Mouse (Mus musculus): ENCODE data around the gene Casc1.

The Casc1 gene

DNA sequence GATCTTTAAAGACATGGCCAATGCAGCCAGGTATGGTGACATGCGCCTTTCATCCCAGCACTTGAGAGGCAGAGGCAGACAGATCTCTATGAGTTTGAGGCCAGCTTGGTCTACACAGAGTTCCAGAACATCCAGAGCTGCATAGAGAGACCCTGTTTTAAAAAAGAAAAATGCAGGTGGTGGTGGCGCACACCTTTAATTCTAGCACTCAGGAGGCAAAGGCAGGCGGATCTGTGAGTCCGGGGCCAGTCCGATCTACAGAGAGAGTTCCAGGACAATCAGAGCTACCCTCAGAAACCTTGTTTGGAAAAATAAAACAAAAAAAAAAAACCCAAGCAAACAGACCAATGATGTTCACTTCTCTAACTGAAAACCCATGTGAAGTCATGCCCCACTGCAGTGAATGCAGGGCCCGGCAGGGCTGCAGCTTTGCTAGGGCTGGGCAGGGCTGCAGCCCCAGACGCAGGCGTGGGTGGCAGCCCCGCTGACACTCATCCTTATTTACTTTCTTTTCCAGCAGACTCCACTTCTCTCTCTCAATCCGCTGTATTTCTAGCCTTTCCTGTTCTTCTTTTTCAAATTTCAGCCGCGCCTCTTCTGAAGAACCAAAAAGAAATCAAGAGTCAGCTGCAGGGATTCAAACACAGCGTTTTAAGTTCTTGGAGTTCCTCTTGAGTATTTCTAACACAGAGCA, 8.2 kb downstream of the Casc1 start:
- no peak for DNase-seq

DNA sequence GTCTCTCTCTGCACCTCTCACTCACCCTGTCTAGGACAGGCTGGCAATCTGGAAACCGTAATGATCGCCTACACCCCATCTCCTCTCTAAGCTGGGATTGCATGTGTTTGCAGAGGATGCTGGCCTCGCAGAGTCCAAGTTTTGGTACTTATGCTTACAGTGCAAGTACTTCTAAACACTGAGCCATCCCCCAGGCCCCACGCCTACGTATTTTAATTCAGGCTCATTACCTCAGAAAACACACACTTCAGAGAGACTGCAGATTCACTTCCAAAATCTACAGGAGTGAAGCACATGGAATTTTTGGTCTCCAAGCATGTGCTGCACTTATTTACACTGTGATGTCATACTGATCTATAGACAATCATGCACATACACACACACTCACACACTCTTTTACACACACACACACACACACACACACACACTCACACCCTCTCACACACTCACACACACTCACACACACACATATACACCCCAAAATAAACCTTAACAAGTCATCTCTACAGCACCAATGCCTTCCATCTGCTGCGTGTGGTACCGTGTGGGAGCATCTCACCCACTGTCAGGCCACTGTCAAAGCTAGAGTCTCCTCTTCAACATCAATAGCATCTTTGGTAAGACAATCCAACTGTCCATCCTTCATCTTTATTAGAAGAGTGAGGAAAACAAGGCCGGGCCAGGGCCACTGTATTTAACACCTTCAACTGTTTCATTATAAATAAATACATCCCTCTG, 12.7 kb downstream of the Casc1 start:
- no peak for DNase-seq

GRCm38 (mm10) chr6:145193446-145193845, 17.4 kb downstream of the Casc1 start:
- peak; percentile 55 to 67 for DNase-seq

DNA sequence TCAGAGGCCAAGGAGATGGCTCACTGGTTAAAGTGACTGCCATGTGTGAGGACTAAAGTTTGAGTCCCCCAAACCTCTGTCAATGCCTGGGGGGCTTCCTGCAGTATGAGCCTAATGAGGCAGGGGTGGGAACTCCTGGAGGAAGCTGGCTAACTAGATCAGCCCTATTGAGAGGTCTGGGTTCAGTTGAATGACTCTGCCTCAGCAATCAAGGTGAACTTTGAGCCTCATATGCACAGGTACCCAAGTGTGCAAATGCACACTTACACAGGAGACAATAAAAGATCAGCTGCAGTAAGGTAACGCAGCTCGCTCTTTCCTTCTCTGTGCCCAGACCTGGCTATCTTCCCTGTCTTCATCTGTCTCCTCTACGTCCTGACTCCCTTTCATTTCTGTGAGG, 17.8 kb downstream of the Casc1 start:
- DNase-seq: no peak

GRCm38 (mm10) chr6:145187093-145188088, 23.4 kb downstream of the Casc1 start:
- peak; percentile 49 to 57 for DNase-seq

GRCm38 (mm10) chr6:145186096-145186495, 24.7 kb downstream of the Casc1 start:
- DNase-seq: no peak

DNA sequence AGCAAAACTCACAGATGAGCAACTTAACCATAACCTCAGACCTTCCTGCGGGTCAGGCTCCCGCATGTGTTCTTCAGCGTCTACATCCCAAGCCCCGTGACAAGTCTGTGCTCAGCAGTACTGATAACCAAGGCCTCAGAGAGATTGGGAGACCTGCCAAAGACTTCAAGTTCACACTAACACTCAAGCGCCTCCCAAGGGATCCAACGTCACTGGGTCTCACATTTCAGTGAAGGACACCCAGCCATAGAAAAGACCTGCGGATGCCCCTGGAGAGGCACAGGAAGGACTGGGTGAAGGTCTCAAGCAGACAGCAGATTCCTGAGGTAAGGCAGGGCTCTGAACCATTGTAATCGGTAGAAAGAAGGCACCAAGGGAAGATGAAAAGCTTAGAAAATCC, 28.8 kb downstream of the Casc1 start:
- DNase-seq: no peak

- DNase-seq: peak; percentile 78 to 82
Measured at GRCm38 (mm10) chr6:145179665-145180064, 31.1 kb downstream of the Casc1 start.

DNA sequence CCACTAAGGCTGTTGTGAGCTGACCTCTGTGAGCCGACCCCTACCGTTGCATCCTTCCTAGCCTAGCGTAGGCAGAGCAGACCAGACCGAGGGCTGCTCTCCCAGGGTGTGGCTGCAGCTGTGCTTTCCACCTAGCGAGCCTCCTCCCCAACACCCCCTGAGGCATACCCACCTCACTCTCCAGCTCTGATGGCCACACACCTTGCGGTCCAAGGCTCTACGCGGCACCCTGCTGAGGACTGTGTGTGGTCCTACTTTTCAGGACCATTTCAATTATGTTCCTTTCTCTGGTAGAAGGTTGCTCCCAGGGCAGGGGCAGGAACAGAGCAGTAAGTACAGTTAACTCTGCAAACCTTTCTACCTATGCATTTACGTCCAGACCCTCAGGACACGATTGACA, 34.3 kb downstream of the Casc1 start:
- DNase-seq: no peak

DNA sequence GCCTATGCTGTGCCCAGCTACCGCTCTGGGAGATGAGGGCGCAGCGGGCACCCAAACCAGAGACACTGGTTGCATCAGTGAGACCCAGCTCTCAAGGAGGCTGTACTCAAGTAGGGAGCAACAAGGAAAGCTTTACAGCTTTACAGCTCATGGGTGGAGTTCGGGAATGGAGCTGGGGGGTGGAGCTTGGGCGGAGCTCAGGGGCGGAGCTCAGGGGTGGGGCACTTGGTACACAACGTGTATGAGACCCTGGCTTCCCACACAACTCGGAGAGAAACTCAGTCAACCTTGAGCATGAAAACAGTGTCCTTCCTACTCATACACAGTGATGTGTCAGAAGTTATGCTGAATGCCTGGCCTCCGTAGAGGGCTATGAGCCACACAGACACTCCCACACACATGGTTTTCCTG, 35.2 kb downstream of the Casc1 start:
- peak in 1 of 2 experiments; percentile 22 for DNase-seq

DNA sequence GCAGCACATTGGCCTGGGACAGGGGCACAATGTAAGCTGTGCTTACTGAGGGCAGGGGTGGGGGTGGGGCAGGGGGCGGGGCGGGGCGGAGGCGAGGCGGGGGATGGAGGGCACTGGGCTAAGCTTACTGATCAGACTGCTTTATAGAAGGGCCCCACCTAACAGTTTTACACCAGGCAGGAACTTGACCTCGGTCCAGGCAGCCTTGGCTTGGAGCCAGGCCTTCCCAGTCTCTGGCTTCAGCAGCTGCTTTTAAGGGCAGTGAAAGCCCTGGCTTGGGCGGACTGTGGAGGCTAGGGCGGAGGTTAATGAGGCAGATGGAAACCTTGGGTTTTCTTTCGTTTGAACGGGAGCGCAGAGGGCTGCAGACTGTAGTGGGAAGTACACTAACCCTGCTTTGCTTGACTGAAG, 37.0 kb downstream of the Casc1 start:
- DNase-seq: peak in 1 of 2 experiments; percentile 6

GRCm38 (mm10) chr6:145171892-145172606, 38.8 kb downstream of the Casc1 start:
- DNase-seq: no peak

GRCm38 (mm10) chr6:145160581-145160980, 50.2 kb downstream of the Casc1 start:
- no peak for DNase-seq

- peak; percentile 36 for DNase-seq
Measured at GRCm38 (mm10) chr6:145158619-145159018, 52.2 kb downstream of the Casc1 start.

GRCm38 (mm10) chr6:145149054-145149453, 61.8 kb downstream of the Casc1 start:
- no peak for DNase-seq

GRCm38 (mm10) chr6:145147716-145148115, 63.1 kb downstream of the Casc1 start:
- DNase-seq: no peak

GRCm38 (mm10) chr6:145145173-145145572, 65.6 kb downstream of the Casc1 start:
- DNase-seq: no peak

- peak in 1 of 2 experiments; percentile 3 for DNase-seq
Measured at GRCm38 (mm10) chr6:145141827-145142226, 69.0 kb downstream of the Casc1 start.

GRCm38 (mm10) chr6:145140706-145141105, 70.1 kb downstream of the Casc1 start:
- DNase-seq: peak in 1 of 2 experiments; percentile 1

- peak in 1 of 2 experiments; percentile 2 for DNase-seq
Measured at GRCm38 (mm10) chr6:145139776-145140475, 70.9 kb downstream of the Casc1 start.

- peak in 1 of 2 experiments; percentile 0 for DNase-seq
Measured at GRCm38 (mm10) chr6:145139236-145139635, 71.6 kb downstream of the Casc1 start.

GRCm38 (mm10) chr6:145136831-145137230, 74.0 kb downstream of the Casc1 start:
- DNase-seq: peak in 1 of 2 experiments; percentile 22
